Mouse (Mus musculus): ENCODE data around the gene Glo1.
"Not testable (repeated sequence)": the region's sequence is repeated elsewhere in the genome, so short reads cannot be mapped to it uniquely, and the experiment has no call there.

The Glo1 gene

GRCm38 (mm10) chr17:30626719-30627118 is at the start of gene Glo1:
Glo1 (minus strand) TSS chr17:30626871.
- not testable (repeated sequence) for DNase-seq (ENCODE audit: low spot score)

- no peak for DNase-seq (ENCODE audit: low spot score)
Measured at GRCm38 (mm10) chr17:30675021-30675740, 48.5 kb upstream of the Glo1 start.

- no peak for DNase-seq (ENCODE audit: low spot score)
Measured at GRCm38 (mm10) chr17:30673023-30673422, 46.4 kb upstream of the Glo1 start.

GRCm38 (mm10) chr17:30672556-30672955 is 45.9 kb upstream of the Glo1 start:
- DNase-seq (ENCODE audit: low spot score) = no peak

GRCm38 (mm10) chr17:30664856-30665255 is 38.2 kb upstream of the Glo1 start:
- DNase-seq (ENCODE audit: low spot score) = no peak

- no peak for DNase-seq (ENCODE audit: low spot score)
Measured at GRCm38 (mm10) chr17:30663170-30663569, 36.5 kb upstream of the Glo1 start.

GRCm38 (mm10) chr17:30662131-30662530 is 35.5 kb upstream of the Glo1 start:
- no peak for DNase-seq (ENCODE audit: low spot score)

GRCm38 (mm10) chr17:30658152-30658544 is 31.5 kb upstream of the Glo1 start:
- DNase-seq (ENCODE audit: low spot score) = peak; percentile 34

- DNase-seq (ENCODE audit: low spot score) = no peak
Measured at GRCm38 (mm10) chr17:30657530-30658151, 31.0 kb upstream of the Glo1 start.

- DNase-seq (ENCODE audit: low spot score) = no peak
Measured at GRCm38 (mm10) chr17:30653010-30653409, 26.3 kb upstream of the Glo1 start.

GRCm38 (mm10) chr17:30648770-30649169 is 22.1 kb upstream of the Glo1 start:
- DNase-seq (ENCODE audit: low spot score) = peak; percentile 22

- no peak for DNase-seq (ENCODE audit: low spot score)
Measured at GRCm38 (mm10) chr17:30640896-30641295, 14.2 kb upstream of the Glo1 start.

GRCm38 (mm10) chr17:30638996-30639395 is 12.3 kb upstream of the Glo1 start:
- no peak for DNase-seq (ENCODE audit: low spot score)

GRCm38 (mm10) chr17:30637714-30638113 is 11.0 kb upstream of the Glo1 start:
- DNase-seq (ENCODE audit: low spot score) = no peak

- no peak for DNase-seq (ENCODE audit: low spot score)
Measured at GRCm38 (mm10) chr17:30635367-30635766, 8.7 kb upstream of the Glo1 start.

- DNase-seq (ENCODE audit: low spot score) = not testable (repeated sequence)
Measured at GRCm38 (mm10) chr17:30624132-30624531, 2.5 kb downstream of the Glo1 start, which contains the start of gene Dnah8. Dnah8 (plus strand) TSS chr17:30624354.

- no peak for DNase-seq (ENCODE audit: low spot score)
Measured at GRCm38 (mm10) chr17:30623200-30623599, 3.5 kb downstream of the Glo1 start.

GRCm38 (mm10) chr17:30621450-30621849 is 5.2 kb downstream of the Glo1 start:
- no peak for DNase-seq (ENCODE audit: low spot score)

GRCm38 (mm10) chr17:30620548-30620947 is 6.1 kb downstream of the Glo1 start:
- DNase-seq (ENCODE audit: low spot score) = no peak

GRCm38 (mm10) chr17:30619153-30619552 is 7.5 kb downstream of the Glo1 start:
- DNase-seq (ENCODE audit: low spot score) = no peak

- no peak for DNase-seq (ENCODE audit: low spot score)
Measured at GRCm38 (mm10) chr17:30618136-30618891, 8.4 kb downstream of the Glo1 start.

GRCm38 (mm10) chr17:30616203-30616602 is 10.5 kb downstream of the Glo1 start:
- DNase-seq (ENCODE audit: low spot score) = peak; percentile 72

- peak; percentile 80 for DNase-seq (ENCODE audit: low spot score)
Measured at GRCm38 (mm10) chr17:30613350-30613749, 13.3 kb downstream of the Glo1 start.

Measured in c-Kit-positive CD71-positive TER-119-positive erythroid progenitor cells, embryonic 14.5 days (primary cell).